Mouse (Mus musculus) stomach, postnatal 0 days (tissue): ENCODE measurements around the gene Prss57.

Experiments
- CTCF ChIP-seq: IDR thresholded peaks from 2 replicates; pipeline ENCODE4 v1.5.1; 2016; ENCODE audit warnings: antibody characterized with exemption, low read depth, mild to moderate bottlenecking, moderate library complexity
- EP300 ChIP-seq: optimal IDR thresholded peaks from 2 replicates; pipeline ENCODE3; 2016; ENCODE audit warnings: antibody characterized with exemption

DNA sequence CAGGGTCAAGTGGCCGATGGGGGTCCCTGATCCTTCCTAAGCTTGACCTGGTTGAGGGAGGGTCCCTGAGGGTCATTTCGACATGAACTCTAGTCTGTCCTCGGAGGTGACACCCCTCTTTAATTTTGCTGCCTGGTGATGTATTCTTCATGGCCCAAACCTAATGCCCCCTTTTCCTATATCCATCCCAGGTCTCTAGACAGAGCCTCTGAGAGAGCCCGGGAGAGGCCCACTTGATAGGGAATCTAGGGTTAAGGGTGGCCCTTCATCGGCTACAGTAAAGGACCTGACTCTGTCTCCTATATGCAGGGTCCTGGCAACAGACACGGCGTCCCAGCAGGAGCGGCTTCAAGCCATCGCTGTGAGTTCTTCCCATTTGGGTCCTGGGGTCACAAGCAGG, 15.6 kb upstream of the Prss57 start:
- no peak for TF ChIP-seq EP300
- TF ChIP-seq CTCF, result no peak
